Mouse (Mus musculus) embryonic fibroblast, embryonic 13.5 days (primary cell): Measurements from ENCODE around the gene Bmp5.

ENCODE experiments used
- CTCF ChIP-seq: IDR thresholded peaks from 2 replicates; pipeline ENCODE4 v1.5.1; 2011; ENCODE audit warnings: mild to moderate bottlenecking, control low read depth, low read length, moderate library complexity, borderline replicate concordance; ENCODE audit not compliant: insufficient read depth
- POLR2A ChIP-seq: IDR thresholded peaks from 2 replicates; pipeline ENCODE4 v1.6.1; 2011; ENCODE audit warnings: low read depth, mild to moderate bottlenecking, control low read depth, low read length, moderate library complexity

GRCm38 (mm10) chr9:75876333-75876732 lies 101.2 kb downstream of the Bmp5 start:
- TF ChIP-seq CTCF (no peak), POLR2A (no peak)
